Mouse (Mus musculus) MEL (cell line): ENCODE measurements around the gene Klhdc4. TPM values are rescaled to one million over a fixed set of nuclear protein-coding genes. Genes with fewer than 3 reads are reported as not detected.

Experiments used
- DNase-seq: peaks from one replicate; pipeline ENCODE4 v3.0.0; 2011; ENCODE audit warnings: low read depth, low spot score
- H3K27ac ChIP-seq: 2 replicates; pipeline ENCODE4 v1.5.1; 2012; ENCODE audit warnings: low read depth, mild to moderate bottlenecking, control low read depth, low read length, moderate library complexity; ENCODE audit not compliant: control insufficient read depth
- H3K27me3 ChIP-seq, 2 experiments: fragments of 150-350 bp in 1 of 2; sonication (generic) in 1 of 2; 2 replicates each; pipeline ENCODE4 v1.6.1; 2012; ENCODE audit warnings: low read length in 2 of 2, mild to moderate bottlenecking in 2 of 2, improper control_type of control experiment in 1 of 2, moderate library complexity in 1 of 2; ENCODE audit not compliant: insufficient read depth in 2 of 2, control insufficient read depth in 1 of 2
- H3K36me3 ChIP-seq, 2 experiments: 2 replicates each; pipeline ENCODE4 v1.6.1; 2012 to 2014; ENCODE audit warnings: low read length in 2 of 2, improper control_type of control experiment in 1 of 2, inconsistent platforms in 1 of 2, mild to moderate bottlenecking in 1 of 2; ENCODE audit not compliant: insufficient read depth in 2 of 2, control insufficient read depth in 1 of 2
- H3K4me1 ChIP-seq, 2 experiments: fragments of 150-350 bp in 1 of 2; sonication (generic) in 1 of 2; 2 replicates each; pipeline ENCODE4 v1.6.1; 2012; ENCODE audit warnings: low read length in 2 of 2, improper control_type of control experiment in 1 of 2, mild to moderate bottlenecking in 1 of 2; ENCODE audit not compliant: insufficient read depth in 2 of 2, control insufficient read depth in 1 of 2
- H3K4me3 ChIP-seq, 2 experiments: fragments of 150-350 bp in 1 of 2; sonication (generic) in 1 of 2; 2 replicates each; pipeline ENCODE4 v1.5.1; 2012; ENCODE audit warnings: low read depth in 2 of 2, low read length in 2 of 2, mild to moderate bottlenecking in 2 of 2, moderate library complexity in 2 of 2, control low read depth in 1 of 2, improper control_type of control experiment in 1 of 2; ENCODE audit not compliant: control insufficient read depth in 1 of 2, insufficient read depth in 1 of 2
- H3K79me2 ChIP-seq: 2 replicates; pipeline ENCODE4 v1.6.1; 2012; ENCODE audit warnings: mild to moderate bottlenecking, low read length, moderate library complexity; ENCODE audit not compliant: control insufficient read depth, poor library complexity, insufficient read depth
- H3K9ac ChIP-seq: 2 replicates; pipeline ENCODE4 v1.6.1; 2012; ENCODE audit warnings: low read depth, mild to moderate bottlenecking, control low read depth, low read length, moderate library complexity; ENCODE audit not compliant: control insufficient read depth, poor library complexity, severe bottlenecking
- H3K9me3 ChIP-seq: fragments of 150-350 bp; sonication (generic); replicated peaks from 2 replicates; pipeline ENCODE4 v1.6.1; 2012; ENCODE audit warnings: mild to moderate bottlenecking, low read length, improper control_type of control experiment, moderate library complexity; ENCODE audit not compliant: insufficient read depth
- BHLHE40 ChIP-seq: IDR thresholded peaks from 2 replicates; pipeline ENCODE4 v1.6.1; 2012; ENCODE audit warnings: low read depth, mild to moderate bottlenecking, inconsistent platforms, low read length, improper control_type of control experiment, borderline replicate concordance
- CTCF ChIP-seq, 3 experiments: IDR thresholded peaks in 2 of 3; conservative IDR thresholded peaks in 1 of 3; 2 replicates each; pipeline ENCODE4 v1.5.1; 2011 to 2012; ENCODE audit warnings: low read length in 3 of 3, low read depth in 2 of 3, mild to moderate bottlenecking in 2 of 3, improper control_type of control experiment in 1 of 3, inconsistent platforms in 1 of 3, mixed read lengths in 1 of 3, moderate library complexity in 1 of 3; ENCODE audit not compliant: control insufficient read depth in 1 of 3, insufficient read depth in 1 of 3, poor library complexity in 1 of 3, severe bottlenecking in 1 of 3
- ELF1 ChIP-seq: IDR thresholded peaks from 2 replicates; pipeline ENCODE4 v1.6.1; 2014; ENCODE audit warnings: low read depth, mild to moderate bottlenecking, inconsistent platforms, low read length, improper control_type of control experiment, moderate library complexity
- EP300 ChIP-seq, 2 experiments: IDR thresholded peaks; 2 replicates each; pipeline ENCODE4 v1.6.1; 2011; ENCODE audit warnings: improper control_type of control experiment in 2 of 2, low read length in 2 of 2, low read depth in 1 of 2, mild to moderate bottlenecking in 1 of 2
- HCFC1 ChIP-seq: IDR thresholded peaks from 2 replicates; pipeline ENCODE4 v1.6.1; 2012; ENCODE audit warnings: low read depth, mild to moderate bottlenecking, inconsistent platforms, low read length, improper control_type of control experiment, moderate library complexity
- JUND ChIP-seq: IDR thresholded peaks from 2 replicates; pipeline ENCODE4 v1.6.1; 2011; ENCODE audit warnings: low read depth, mild to moderate bottlenecking, improper control_type of control experiment, low read length
- KAT2A ChIP-seq: conservative IDR thresholded peaks from 2 replicates; pipeline ENCODE4 v1.6.1; 2012; ENCODE audit warnings: low read depth, low read length, improper control_type of control experiment, inconsistent platforms
- MAFK ChIP-seq: IDR thresholded peaks from 2 replicates; pipeline ENCODE4 v1.6.1; 2011; ENCODE audit warnings: low read depth, mild to moderate bottlenecking, low read length, improper control_type of control experiment, borderline replicate concordance
- MAX ChIP-seq: IDR thresholded peaks from 2 replicates; pipeline ENCODE4 v1.6.1; 2011; ENCODE audit warnings: low read length, improper control_type of control experiment
- MEF2A ChIP-seq: IDR thresholded peaks from 2 replicates; pipeline ENCODE4 v1.6.1; 2014; ENCODE audit warnings: low read depth, mild to moderate bottlenecking, inconsistent platforms, low read length, improper control_type of control experiment; ENCODE audit not compliant: poor library complexity, insufficient replicate concordance, severe bottlenecking; ENCODE audit errors: extremely low read depth
- MXI1 ChIP-seq: IDR thresholded peaks from 2 replicates; pipeline ENCODE4 v1.6.1; 2011; ENCODE audit warnings: mild to moderate bottlenecking, low read depth, low read length, improper control_type of control experiment
- MYB ChIP-seq: IDR thresholded peaks from 2 replicates; pipeline ENCODE4 v1.6.1; 2011; ENCODE audit warnings: mild to moderate bottlenecking, low read depth, low read length, improper control_type of control experiment
- POLR2A ChIP-seq, 2 experiments: IDR thresholded peaks; 2 replicates each; pipeline ENCODE4 v1.6.1; 2011 to 2012; ENCODE audit warnings: low read length in 2 of 2, mild to moderate bottlenecking in 2 of 2, control low read depth in 1 of 2, improper control_type of control experiment in 1 of 2, low read depth in 1 of 2, moderate library complexity in 1 of 2; ENCODE audit not compliant: control insufficient read depth in 1 of 2, insufficient read depth in 1 of 2, poor library complexity in 1 of 2
- RAD21 ChIP-seq: IDR thresholded peaks from 2 replicates; pipeline ENCODE4 v1.6.1; 2011; ENCODE audit warnings: mild to moderate bottlenecking, low read depth, low read length, improper control_type of control experiment
- RCOR1 ChIP-seq: IDR thresholded peaks from 2 replicates; pipeline ENCODE4 v1.6.1; 2012; ENCODE audit warnings: low read depth, mild to moderate bottlenecking, inconsistent platforms, low read length, improper control_type of control experiment
- SMC3 ChIP-seq: IDR thresholded peaks from 2 replicates; pipeline ENCODE4 v1.6.1; 2011; ENCODE audit warnings: low read depth, low read length, improper control_type of control experiment
- TCF12 ChIP-seq: IDR thresholded peaks from 2 replicates; pipeline ENCODE4 v1.6.1; 2014; ENCODE audit warnings: low read depth, mild to moderate bottlenecking, inconsistent platforms, low read length, improper control_type of control experiment, moderate library complexity
- USF2 ChIP-seq, 2 experiments: IDR thresholded peaks; 2 replicates each; pipeline ENCODE4 v1.6.1; 2011 to 2012; ENCODE audit warnings: improper control_type of control experiment in 2 of 2, low read length in 2 of 2, borderline replicate concordance in 1 of 2, inconsistent platforms in 1 of 2, low read depth in 1 of 2, mild to moderate bottlenecking in 1 of 2; ENCODE audit not compliant: insufficient read depth in 1 of 2
- ZC3H11A ChIP-seq: IDR thresholded peaks from 2 replicates; pipeline ENCODE4 v1.6.1; 2012; ENCODE audit warnings: low read depth, mild to moderate bottlenecking, inconsistent platforms, low read length, improper control_type of control experiment
- ZMIZ1 ChIP-seq: IDR thresholded peaks from 2 replicates; pipeline ENCODE4 v1.6.1; 2012; ENCODE audit warnings: low read depth, mild to moderate bottlenecking, inconsistent platforms, low read length, improper control_type of control experiment, moderate library complexity
- ZNF384 ChIP-seq: IDR thresholded peaks from 2 replicates; pipeline ENCODE4 v1.6.1; 2012; ENCODE audit warnings: low read depth, mild to moderate bottlenecking, inconsistent platforms, low read length, improper control_type of control experiment
- polyA plus RNA-seq, 2 experiments: library from polyadenylated mRNA; stranded (reverse) in 1 of 2; unstranded in 1 of 2; fragments of >175 nt in 1 of 2; fragments of >200 nt in 1 of 2; gene quantifications; 2 replicates each; pipeline versions ENCODE4 v1.2.1 to v1.2.4; 2012; ENCODE audit warnings: low replicate concordance in 2 of 2, low read depth in 1 of 2; ENCODE audit not compliant: insufficient read length in 2 of 2, insufficient read depth in 1 of 2, missing spikeins in 1 of 2
- total RNA-seq: library from RNA; depleted of rRNA; stranded (reverse); fragments of 300-350 nt; gene quantifications from 2 replicates; pipeline ENCODE4 v1.2.3, GENCODE M21; 2012

The Klhdc4 gene
- total and polyA plus RNA-seq, 3 experiments = 49.8 to 65.2 TPM; not detected in 1

- no peaks in the 10 kb centered on the region for H3K27me3 ChIP-seq
Observed at GRCm38 (mm10) chr8:121758470-121758869, 70.9 kb downstream of the Klhdc4 start.

GRCm38 (mm10) chr8:121751407-121751806 lies 78.0 kb downstream of the Klhdc4 start:
- no peaks in the 10 kb centered on the region for H3K9me3 ChIP-seq
- no peak overlapping the region for H3K9ac ChIP-seq
- H3K79me2 ChIP-seq = no peaks in the 10 kb centered on the region
- TF ChIP-seq ZC3H11A (peak; percentile 59), SMC3 (peak; percentile 98), TCF12 (no peak), RAD21 (peak; percentile 62), JUND (0 out of 2 replicates have a peak, but pooled peaks have one; percentile 45), CTCF (IDR thresholded peaks at IDR 0.05 in 2 of 3, conservative IDR thresholded peaks at IDR 0.05 in 1 of 3; ENCODE audit: control insufficient read depth in 1 of 3, insufficient read depth in 1 of 3, low read depth in 2 of 3, low read length in 3 of 3, poor library complexity in 1 of 3, severe bottlenecking in 1 of 3) (peak; percentile 90 to 100 (median 98)), MAX (no peak)
- H3K36me3 ChIP-seq = no peaks in the 10 kb centered on the region
- H3K27ac ChIP-seq = no peak overlapping the region
- no peaks in the 10 kb centered on the region for H3K4me1 ChIP-seq
- no peaks in the 10 kb centered on the region for H3K27me3 ChIP-seq
- no peak overlapping the region for H3K4me3 ChIP-seq
- DNase-seq = peak; percentile 83

More at GRCm38 (mm10) chr8:121758470-121758869, 70.9 kb downstream of the Klhdc4 start:
- no peak overlapping the region for H3K27ac ChIP-seq
- H3K9me3 ChIP-seq = no peaks in the 10 kb centered on the region
- no peak overlapping the region for H3K4me3 ChIP-seq
- no peak for DNase-seq
- H3K4me1 ChIP-seq = no peaks in the 10 kb centered on the region
- no peaks in the 10 kb centered on the region for H3K36me3 ChIP-seq
- no peak overlapping the region for H3K9ac ChIP-seq
- TF ChIP-seq ZNF384 (no peak), POLR2A (IDR thresholded peaks at IDR 0.05; ENCODE audit: control insufficient read depth in 1 of 2, insufficient read depth in 1 of 2, low read depth in 1 of 2, low read length in 2 of 2, poor library complexity in 1 of 2) (no peak), MXI1 (no peak), MYB (no peak), HCFC1 (no peak), RCOR1 (no peak), JUND (no peak), EP300 (IDR thresholded peaks at IDR 0.05; ENCODE audit: low read depth in 1 of 2, low read length in 2 of 2) (no peak), MAFK (no peak), MEF2A (no peak), KAT2A (no peak), ELF1 (no peak), USF2 (IDR thresholded peaks at IDR 0.05; ENCODE audit: borderline replicate concordance in 1 of 2, insufficient read depth in 1 of 2, low read depth in 1 of 2, low read length in 2 of 2) (no peak), ZMIZ1 (no peak), BHLHE40 (no peak)
- no peaks in the 10 kb centered on the region for H3K79me2 ChIP-seq
